Mouse (Mus musculus): Measurements from ENCODE around the gene Ehd2. TPM values are rescaled to one million over a fixed set of nuclear protein-coding genes. Genes with fewer than 3 reads are reported as not detected.

Ehd2 gene
- 141 and 148 TPM in 2 replicates for polyA plus RNA-seq (2012; ENCODE audit: insufficient read depth, insufficient read length, missing spikeins)

GRCm38 (mm10) chr7:15967312-15967711 lies at the start of gene Ehd2:
Ehd2 (minus strand) TSS chr7:15967567.
- Histone ChIP-seq H3K27ac (replicated peaks; ENCODE audit: low read depth, low read length) (peak within 1 kb of the TSS; percentile 99), H3K4me1 (ENCODE audit: control insufficient read depth, insufficient read depth, insufficient read length, low read length) (no peaks in the 10 kb centered on the region), H3K4me3 (ENCODE audit: insufficient read depth, low read depth, low read length) (peak within 1 kb of the TSS; percentile 93)

- Histone ChIP-seq H3K27ac (replicated peaks; ENCODE audit: low read depth, low read length) (peak overlapping the region; percentile 81), H3K4me1 (ENCODE audit: control insufficient read depth, insufficient read depth, insufficient read length, low read length) (peaks cover 67% of the 10 kb centered on the region)
Observed at GRCm38 (mm10) chr7:16015384-16015783, 48.0 kb upstream of the Ehd2 start.

GRCm38 (mm10) chr7:16014521-16015175 lies 47.3 kb upstream of the Ehd2 start:
- Histone ChIP-seq H3K4me3 (ENCODE audit: insufficient read depth, low read depth, low read length) (no peak overlapping the region), H3K27ac (replicated peaks; ENCODE audit: low read depth, low read length) (peak overlapping the region; percentile 81), H3K4me1 (ENCODE audit: control insufficient read depth, insufficient read depth, insufficient read length, low read length) (peaks cover 65% of the 10 kb centered on the region)

More at GRCm38 (mm10) chr7:16015384-16015783, 48.0 kb upstream of the Ehd2 start:
- H3K4me3 ChIP-seq (ENCODE audit: insufficient read depth, low read depth, low read length), result no peak overlapping the region

- peaks cover 61% of the 10 kb centered on the region for H3K4me1 ChIP-seq (ENCODE audit: control insufficient read depth, insufficient read depth, insufficient read length, low read length)
- peak overlapping the region; percentile 55 for H3K27ac ChIP-seq (replicated peaks; ENCODE audit: low read depth, low read length)
- no peak overlapping the region for H3K4me3 ChIP-seq (ENCODE audit: insufficient read depth, low read depth, low read length)
Observed at GRCm38 (mm10) chr7:16013722-16014275, 46.4 kb upstream of the Ehd2 start.

- Histone ChIP-seq H3K27ac (replicated peaks; ENCODE audit: low read depth, low read length) (peak overlapping the region; percentile 64), H3K4me1 (ENCODE audit: control insufficient read depth, insufficient read depth, insufficient read length, low read length) (peaks cover 55% of the 10 kb centered on the region), H3K4me3 (ENCODE audit: insufficient read depth, low read depth, low read length) (no peak overlapping the region)
Observed at GRCm38 (mm10) chr7:16012576-16013263, 45.4 kb upstream of the Ehd2 start.

GRCm38 (mm10) chr7:16011418-16012085 lies 44.2 kb upstream of the Ehd2 start:
- Histone ChIP-seq H3K4me3 (ENCODE audit: insufficient read depth, low read depth, low read length) (no peak overlapping the region), H3K4me1 (ENCODE audit: control insufficient read depth, insufficient read depth, insufficient read length, low read length) (peaks cover 51% of the 10 kb centered on the region), H3K27ac (replicated peaks; ENCODE audit: low read depth, low read length) (peak overlapping the region; percentile 64)

GRCm38 (mm10) chr7:16010649-16011048 lies 43.3 kb upstream of the Ehd2 start:
- Histone ChIP-seq H3K4me1 (ENCODE audit: control insufficient read depth, insufficient read depth, insufficient read length, low read length) (peaks cover 50% of the 10 kb centered on the region), H3K27ac (replicated peaks; ENCODE audit: low read depth, low read length) (no peak overlapping the region), H3K4me3 (ENCODE audit: insufficient read depth, low read depth, low read length) (no peak overlapping the region)

GRCm38 (mm10) chr7:16009636-16010035 lies 42.3 kb upstream of the Ehd2 start:
- Histone ChIP-seq H3K27ac (replicated peaks; ENCODE audit: low read depth, low read length) (no peak overlapping the region), H3K4me3 (ENCODE audit: insufficient read depth, low read depth, low read length) (no peak overlapping the region), H3K4me1 (ENCODE audit: control insufficient read depth, insufficient read depth, insufficient read length, low read length) (peaks cover 42% of the 10 kb centered on the region)

GRCm38 (mm10) chr7:16005020-16005419 lies 37.7 kb upstream of the Ehd2 start:
- peaks cover 29% of the 10 kb centered on the region for H3K4me1 ChIP-seq (ENCODE audit: control insufficient read depth, insufficient read depth, insufficient read length, low read length)
- H3K27ac ChIP-seq (replicated peaks; ENCODE audit: low read depth, low read length), result peak overlapping the region; percentile 69; the same call in 1 of the 2 replicates
- no peak overlapping the region for H3K4me3 ChIP-seq (ENCODE audit: insufficient read depth, low read depth, low read length)

GRCm38 (mm10) chr7:16004177-16004856 lies 37.0 kb upstream of the Ehd2 start:
- Histone ChIP-seq H3K4me3 (ENCODE audit: insufficient read depth, low read depth, low read length) (no peak overlapping the region), H3K4me1 (ENCODE audit: control insufficient read depth, insufficient read depth, insufficient read length, low read length) (peaks cover 29% of the 10 kb centered on the region), H3K27ac (replicated peaks; ENCODE audit: low read depth, low read length) (peak overlapping the region; percentile 69)

- H3K27ac ChIP-seq (replicated peaks; ENCODE audit: low read depth, low read length), result peak overlapping the region; percentile 69
Observed at GRCm38 (mm10) chr7:16003032-16003431, 35.7 kb upstream of the Ehd2 start.

GRCm38 (mm10) chr7:16002171-16002570 lies 34.8 kb upstream of the Ehd2 start:
- Histone ChIP-seq H3K4me1 (ENCODE audit: control insufficient read depth, insufficient read depth, insufficient read length, low read length) (peaks cover 24% of the 10 kb centered on the region), H3K4me3 (ENCODE audit: insufficient read depth, low read depth, low read length) (no peak overlapping the region), H3K27ac (replicated peaks; ENCODE audit: low read depth, low read length) (peak overlapping the region; percentile 69)

More at GRCm38 (mm10) chr7:16003032-16003431, 35.7 kb upstream of the Ehd2 start:
- Histone ChIP-seq H3K4me3 (ENCODE audit: insufficient read depth, low read depth, low read length) (no peak overlapping the region), H3K4me1 (ENCODE audit: control insufficient read depth, insufficient read depth, insufficient read length, low read length) (peaks cover 29% of the 10 kb centered on the region)

GRCm38 (mm10) chr7:16001691-16002090 lies 34.3 kb upstream of the Ehd2 start:
- peak overlapping the region; percentile 7; the same call in 1 of the 2 replicates for H3K27ac ChIP-seq (replicated peaks; ENCODE audit: low read depth, low read length)
- H3K4me1 ChIP-seq (ENCODE audit: control insufficient read depth, insufficient read depth, insufficient read length, low read length), result peaks cover 24% of the 10 kb centered on the region
- no peak overlapping the region for H3K4me3 ChIP-seq (ENCODE audit: insufficient read depth, low read depth, low read length)

- Histone ChIP-seq H3K4me3 (ENCODE audit: insufficient read depth, low read depth, low read length) (no peak overlapping the region), H3K27ac (replicated peaks; ENCODE audit: low read depth, low read length) (no peak overlapping the region), H3K4me1 (ENCODE audit: control insufficient read depth, insufficient read depth, insufficient read length, low read length) (no peaks in the 10 kb centered on the region)
Observed at GRCm38 (mm10) chr7:15993789-15994188, 26.4 kb upstream of the Ehd2 start.

All from brown adipose tissue, adult 24 weeks (tissue).